Mouse (Mus musculus): Measurements from ENCODE around the gene Ism1. TPM values are rescaled to one million over a fixed set of nuclear protein-coding genes. Genes with fewer than 3 reads are reported as not detected.

Gene Ism1
- 1 to 10 TPM; 5.6 to 6.5 TPM for total RNA-seq (2021)
- long read RNA-seq, transcript Ism1-202 (6 exons, 2,964 nt): major isoform, 11 of 11 reads
- long read RNA-seq, partial matches to known transcripts: 0 of 11 reads
- long read RNA-seq, other reads (novel, unspliced or antisense): 0 of 11 reads

- DNase-seq (ENCODE audit: low spot score in 2 of 2): peak; percentile 8 to 29
Observed at GRCm38 (mm10) chr2:139677809-139678274, at the start of gene Ism1. Gene Ism1 (plus strand): TSS chr2:139678178.

- DNase-seq (ENCODE audit: low spot score in 2 of 2): no peak
Observed at GRCm38 (mm10) chr2:139628731-139629130, 49.2 kb upstream of the Ism1 start.

GRCm38 (mm10) chr2:139629653-139630052 lies 48.3 kb upstream of the Ism1 start:
- no peak for DNase-seq (ENCODE audit: low spot score in 2 of 2)

DNA sequence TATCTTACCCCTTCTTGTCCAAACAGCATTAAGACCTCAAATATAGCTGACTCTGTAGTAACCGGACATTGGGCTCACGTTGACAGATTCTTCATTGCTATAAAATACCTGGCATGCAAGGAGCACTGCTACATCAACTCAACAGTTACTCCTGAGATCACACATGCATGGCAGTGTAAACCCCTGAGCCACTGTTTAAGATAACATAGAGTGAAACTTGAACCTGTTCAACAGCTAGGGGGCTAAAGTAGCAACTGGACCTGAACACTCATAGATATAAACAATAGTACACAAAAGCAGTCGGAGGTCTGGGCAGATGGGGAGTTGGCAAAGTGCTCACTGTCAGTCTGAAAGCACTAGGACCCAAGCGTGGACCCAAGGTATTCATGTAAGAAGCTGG lies 43.5 kb upstream of the Ism1 start:
- no peak for DNase-seq (ENCODE audit: low spot score in 2 of 2)

DNA sequence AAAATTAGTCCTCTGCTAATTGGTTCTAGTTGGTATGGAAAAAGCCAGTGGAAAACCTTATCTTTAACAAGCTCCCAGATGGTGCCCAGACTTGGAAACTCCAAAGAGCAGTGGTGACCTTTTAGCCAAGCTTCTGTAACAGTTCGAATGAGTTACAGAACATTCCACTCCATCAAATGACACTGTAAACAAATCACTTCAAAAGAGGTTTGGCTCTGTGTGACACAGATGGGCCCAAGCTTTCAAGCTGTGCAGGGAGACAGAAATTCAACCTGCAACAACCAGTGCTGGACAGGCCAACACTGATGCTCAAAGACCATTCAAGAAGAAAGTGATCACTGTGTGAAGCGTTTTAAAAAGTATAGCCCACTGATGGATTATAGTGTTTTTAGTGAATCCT lies 40.1 kb upstream of the Ism1 start:
- no peak for DNase-seq (ENCODE audit: low spot score in 2 of 2)

GRCm38 (mm10) chr2:139641757-139642385 lies 36.1 kb upstream of the Ism1 start:
- no peak for DNase-seq (ENCODE audit: low spot score in 2 of 2)

DNA sequence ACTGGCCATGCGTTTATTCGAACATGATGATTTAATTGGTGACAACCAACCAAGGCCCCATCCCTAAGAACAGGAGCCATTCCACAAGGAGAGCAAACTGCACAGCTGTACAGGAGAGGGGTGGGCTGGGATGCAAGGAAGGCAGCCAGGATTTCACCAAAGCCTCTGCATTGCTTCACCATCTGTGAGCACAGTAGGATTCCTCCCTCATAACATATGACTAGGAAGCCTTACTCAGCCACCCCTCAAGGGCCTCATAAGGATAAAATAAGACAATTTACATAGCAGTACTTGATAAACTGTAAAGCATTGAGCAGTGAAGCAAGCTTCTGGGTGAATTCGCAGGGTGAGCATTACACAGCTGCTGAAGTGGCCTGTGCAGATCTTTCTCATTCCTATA lies 28.5 kb upstream of the Ism1 start:
- DNase-seq (ENCODE audit: low spot score in 2 of 2): peak; percentile 22 to 65

GRCm38 (mm10) chr2:139656750-139657149 lies 21.2 kb upstream of the Ism1 start:
- no peak for DNase-seq (ENCODE audit: low spot score in 2 of 2)

DNA sequence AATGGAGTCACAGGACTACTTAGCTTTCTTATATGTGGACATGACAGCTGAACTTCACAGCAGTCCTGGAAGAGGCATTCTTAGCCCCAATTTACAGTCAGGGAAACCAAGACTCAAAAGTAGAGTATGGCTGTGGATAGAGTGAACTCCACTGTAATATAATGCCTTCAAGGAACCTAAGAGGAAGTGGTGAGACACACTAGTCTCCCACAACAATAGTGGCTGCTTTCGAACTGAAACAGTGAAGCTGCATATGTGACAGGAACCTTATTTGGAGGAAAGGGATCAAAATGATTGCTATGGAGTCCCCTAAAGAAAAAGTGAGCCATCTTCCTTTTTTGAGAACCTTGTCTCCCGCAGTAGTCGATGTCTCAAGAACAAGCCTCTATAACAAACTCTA lies 6.1 kb upstream of the Ism1 start:
- no peak for DNase-seq (ENCODE audit: low spot score in 2 of 2)

GRCm38 (mm10) chr2:139672371-139672770 lies 5.6 kb upstream of the Ism1 start:
- DNase-seq (ENCODE audit: low spot score in 2 of 2): no peak

DNA sequence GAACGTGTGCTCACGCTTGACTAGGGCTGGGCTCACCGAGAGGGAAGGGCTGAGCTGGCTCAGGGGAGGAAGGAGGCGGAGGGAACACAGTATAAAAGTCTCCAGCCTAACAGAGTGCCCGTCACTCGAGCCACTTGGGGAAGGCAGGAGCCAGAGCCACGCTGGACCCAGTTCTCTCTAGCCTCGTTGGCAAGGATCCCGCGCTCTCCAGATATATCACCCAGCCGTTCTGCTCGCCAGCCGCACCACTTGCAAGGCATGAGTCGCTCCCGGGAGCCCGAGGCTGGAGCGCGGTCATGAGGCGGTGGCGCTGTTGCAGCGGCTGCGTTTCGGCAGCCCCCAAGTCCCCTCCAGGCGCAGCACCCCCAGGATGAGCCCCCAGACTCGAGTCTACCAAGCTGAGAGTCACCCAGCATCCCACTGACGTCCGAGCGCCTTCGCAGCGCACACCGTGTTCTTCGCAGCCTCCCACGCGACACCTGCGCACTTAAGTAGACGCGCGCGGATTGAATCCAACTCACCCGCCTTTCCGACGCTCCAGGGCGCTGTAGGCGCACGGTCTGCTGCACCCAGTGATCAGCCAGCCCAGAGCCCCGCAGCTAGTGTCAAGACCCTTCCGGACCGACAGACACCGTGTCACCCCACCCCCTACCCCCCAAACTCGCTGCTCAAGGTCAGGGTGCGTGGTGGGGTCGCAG lies 764 bp upstream of the Ism1 start:
- peak; percentile 59 to 87 for DNase-seq (ENCODE audit: low spot score in 2 of 2)

DNA sequence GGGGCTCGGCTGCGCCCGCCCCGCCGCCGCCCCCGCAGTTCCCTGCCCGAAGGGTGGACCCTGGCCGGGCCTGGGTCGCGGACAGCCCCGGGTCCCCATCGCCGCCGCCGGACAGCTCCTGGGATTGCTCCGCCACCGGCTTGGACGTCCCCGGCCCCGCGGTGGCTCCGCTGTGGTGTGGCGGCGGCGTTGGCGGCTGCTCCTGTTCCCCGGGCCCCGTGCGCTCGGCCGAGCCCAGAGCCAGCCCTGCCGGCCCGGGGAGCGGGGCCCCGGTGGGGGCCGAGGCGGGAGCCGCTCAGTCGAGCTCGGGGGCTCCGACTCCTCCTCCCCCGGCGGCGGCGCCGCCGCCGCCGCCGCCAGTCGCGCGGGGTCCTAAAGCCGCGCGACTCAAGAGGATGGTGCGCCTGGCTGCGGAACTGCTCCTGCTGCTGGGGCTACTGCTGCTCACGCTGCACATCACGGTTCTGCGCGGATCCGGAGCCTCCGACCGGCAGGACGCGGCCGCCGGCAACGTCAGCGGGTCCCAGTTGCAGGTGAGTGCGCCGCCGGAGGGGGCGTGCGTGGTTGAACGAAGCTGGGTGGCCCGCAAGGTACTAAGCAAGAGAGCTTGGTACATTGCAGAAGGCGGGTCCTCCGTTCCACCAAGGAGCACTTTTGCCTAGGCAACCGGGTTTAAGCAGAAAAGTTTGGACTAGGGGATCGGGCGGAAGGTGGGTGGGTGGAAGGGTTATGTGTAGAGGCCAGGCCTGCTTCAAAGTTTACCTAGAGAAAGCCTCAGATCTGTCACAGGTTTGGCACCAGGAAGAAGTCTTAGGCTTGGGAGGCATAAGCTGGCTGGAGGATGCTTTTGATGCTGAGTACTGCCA lies 530 bp downstream of the Ism1 start:
- peak; percentile 53 to 73 for DNase-seq (ENCODE audit: low spot score in 2 of 2)

GRCm38 (mm10) chr2:139682540-139682939 lies 4.6 kb downstream of the Ism1 start:
- DNase-seq (ENCODE audit: low spot score in 2 of 2): no peak

- no peak for DNase-seq (ENCODE audit: low spot score in 2 of 2)
Observed at GRCm38 (mm10) chr2:139689442-139690003, 11.5 kb downstream of the Ism1 start.

GRCm38 (mm10) chr2:139693521-139693920 lies 15.5 kb downstream of the Ism1 start:
- no peak for DNase-seq (ENCODE audit: low spot score in 2 of 2)

DNA sequence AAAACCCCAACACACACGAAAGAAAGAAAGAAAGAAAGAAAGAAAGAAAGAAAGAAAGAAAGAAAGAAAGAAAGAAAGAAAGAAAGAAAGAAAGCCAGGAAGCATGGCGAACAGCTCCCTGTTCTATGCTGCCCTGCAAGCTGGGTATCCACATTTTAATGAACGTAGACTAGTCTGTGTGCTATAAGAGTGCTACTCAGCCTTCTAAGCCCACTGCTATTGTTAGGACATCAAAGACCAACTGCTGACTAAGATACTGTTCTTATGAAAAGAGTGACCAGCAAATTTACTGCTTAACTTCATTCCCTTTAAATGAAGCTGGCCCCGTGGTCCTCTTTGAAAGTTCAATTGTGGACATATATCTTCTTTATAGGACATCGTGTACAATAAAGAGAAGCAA lies 16.7 kb downstream of the Ism1 start:
- DNase-seq (ENCODE audit: low spot score in 2 of 2): no peak

DNA sequence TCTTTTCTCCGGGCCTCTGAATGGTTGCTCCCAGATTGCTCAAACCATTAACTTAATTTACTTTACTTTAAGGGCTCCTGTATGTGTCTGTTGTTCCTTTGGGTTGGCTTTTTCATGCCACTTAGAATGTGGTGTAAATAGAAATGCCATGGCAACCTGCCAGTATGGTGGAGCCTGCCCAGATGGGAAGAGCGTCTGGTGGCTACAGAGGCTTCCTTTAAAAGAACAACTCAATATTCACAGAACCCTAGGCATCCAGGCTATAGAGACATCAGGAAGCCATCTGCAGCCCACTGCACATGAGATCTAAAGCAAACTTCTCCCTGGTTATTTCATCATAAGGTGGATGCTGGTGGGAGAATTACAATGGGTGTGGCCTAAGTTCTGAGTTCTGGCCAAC lies 18.6 kb downstream of the Ism1 start:
- DNase-seq (ENCODE audit: low spot score in 2 of 2): peak; percentile 41 to 65

GRCm38 (mm10) chr2:139700609-139701008 lies 22.6 kb downstream of the Ism1 start:
- no peak for DNase-seq (ENCODE audit: low spot score in 2 of 2)

- DNase-seq (ENCODE audit: low spot score in 2 of 2): no peak
Observed at GRCm38 (mm10) chr2:139704951-139705350, 27.0 kb downstream of the Ism1 start.

GRCm38 (mm10) chr2:139708194-139708899 lies 30.4 kb downstream of the Ism1 start:
- no peak for DNase-seq (ENCODE audit: low spot score in 2 of 2)

- DNase-seq (ENCODE audit: low spot score in 2 of 2): no peak
Observed at GRCm38 (mm10) chr2:139711640-139712039, 33.7 kb downstream of the Ism1 start.
